ENCODE assay signal across 8 mouse cellular contexts in the genomic region with DNA sequence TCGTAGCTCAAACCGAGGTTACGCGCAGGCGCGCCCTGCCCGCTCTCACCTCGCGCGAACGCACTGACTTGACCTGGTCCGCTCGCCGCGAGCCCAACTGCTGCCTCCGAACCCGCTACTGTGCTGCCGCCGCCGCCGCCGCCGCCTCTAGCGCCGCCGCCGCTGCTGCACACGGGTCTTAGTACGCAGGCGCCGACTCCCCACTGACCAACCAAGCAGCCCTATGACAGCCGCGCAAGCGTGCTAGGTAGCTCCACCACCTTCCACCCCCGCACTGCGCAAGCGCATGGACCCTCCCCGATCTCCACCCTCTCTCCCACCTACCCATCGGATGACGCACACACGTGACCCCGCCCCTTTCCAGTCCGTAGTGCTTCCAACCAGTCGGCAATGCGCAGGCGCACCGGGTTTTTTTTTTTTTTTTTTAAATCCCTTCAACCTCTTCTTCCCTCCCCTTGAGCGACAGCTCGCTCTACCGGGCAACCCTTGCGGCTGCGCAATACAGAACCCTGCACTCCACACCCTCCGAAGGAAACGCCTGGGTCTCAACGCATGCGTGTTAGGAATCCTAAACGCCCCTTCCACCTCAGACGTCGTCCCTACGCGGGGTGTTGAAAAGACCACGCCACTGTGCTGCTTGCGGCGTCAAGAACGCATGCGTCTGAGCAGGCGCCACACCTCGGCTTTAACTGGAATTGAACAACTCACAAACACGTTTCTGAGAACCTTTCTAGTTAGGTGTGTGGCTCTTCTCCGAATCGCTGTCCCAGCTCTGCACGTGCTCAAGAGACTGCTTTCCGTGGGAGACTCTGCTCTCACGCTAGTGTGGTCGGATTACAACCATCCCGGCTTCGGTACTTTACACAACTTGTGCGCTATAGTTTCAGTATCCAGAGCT. TPM values are rescaled to one million over a fixed set of nuclear protein-coding genes. Genes with fewer than 3 reads are reported as not detected.
A peak's percentile ranks its signal among the peaks of the same experiment; 100 is the strongest.
DNase-seq lines count a peak whose midpoint lies in the region; ATAC-seq and TF ChIP-seq lines count a peak whose summit lies in the region.

TSS of gene Eif5a (minus strand) at position 845 of the 898 bp plus-strand sequence.

- no peaks in the 10 kb centered on the region for H3K9me3 ChIP-seq in forebrain, embryonic 10.5 days
- no peaks in the 10 kb centered on the region for H3K9me3 ChIP-seq in heart, embryonic 15.5 days (replicated peaks)
- H3K9me3 ChIP-seq in liver, embryonic 14.5 days (ENCODE audit: control insufficient read depth, low read length) = no peaks in the 10 kb centered on the region
- H3K9me3 ChIP-seq in neural tube, embryonic 11.5 days (ENCODE audit: control insufficient read depth, low read length) = no peaks in the 10 kb centered on the region
- no peaks in the 10 kb centered on the region for H3K9me3 ChIP-seq in stomach, postnatal 0 days (ENCODE audit: control insufficient read depth, low read length)

- peak; percentile 85 for TF ChIP-seq CTCF in liver, embryonic 14.5 days (IDR thresholded peaks at IDR 0.05; ENCODE audit: low read depth)
- TF ChIP-seq CTCF in stomach, postnatal 0 days (IDR thresholded peaks at IDR 0.05; ENCODE audit: low read depth) = peak; percentile 79

- TF ChIP-seq EP300 in liver, embryonic 14.5 days (IDR thresholded peaks at IDR 0.05; ENCODE audit: low read depth) = no peak
- TF ChIP-seq EP300 in stomach, postnatal 0 days (optimal IDR thresholded peaks at IDR 0.05) = no peak

- under 1% methylated on average over 78 of the region's 78 CpGs for WGBS in forebrain, embryonic 10.5 days
- WGBS in heart, embryonic 15.5 days = under 1% methylated on average over 78 of the region's 78 CpGs
- under 1% methylated on average over 78 of the region's 78 CpGs for WGBS in liver, embryonic 14.5 days (ENCODE audit: insufficient replicate concordance)
- WGBS in neural tube, embryonic 11.5 days = under 1% methylated on average over 70 of the region's 78 CpGs
- WGBS in stomach, postnatal 0 days = under 1% methylated on average over 75 of the region's 78 CpGs

- peaks cover 35% of the 10 kb centered on the region for H3K36me3 ChIP-seq in forebrain, embryonic 10.5 days (replicated peaks)
- peaks cover 27% of the 10 kb centered on the region for H3K36me3 ChIP-seq in heart, embryonic 15.5 days
- H3K36me3 ChIP-seq in liver, embryonic 14.5 days (replicated peaks; ENCODE audit: control insufficient read depth, insufficient read depth, low read depth) = peaks cover 31% of the 10 kb centered on the region
- peaks cover 15% of the 10 kb centered on the region for H3K36me3 ChIP-seq in neural tube, embryonic 11.5 days (ENCODE audit: control insufficient read depth, insufficient read depth, low read length)
- H3K36me3 ChIP-seq in stomach, postnatal 0 days (ENCODE audit: control insufficient read depth, insufficient read depth, low read length) = peaks cover 12% of the 10 kb centered on the region

- H3K4me1 ChIP-seq in forebrain, embryonic 10.5 days = peaks cover 44% of the 10 kb centered on the region
- H3K4me1 ChIP-seq in heart, embryonic 15.5 days (replicated peaks) = peaks cover 27% of the 10 kb centered on the region
- peaks cover 42 to 45% of the 10 kb centered on the region in 2 experiments for H3K4me1 ChIP-seq in liver, embryonic 14.5 days (replicated peaks; ENCODE audit: control insufficient read depth in 2 of 2, insufficient read depth in 2 of 2, low read length in 1 of 2)
- peaks cover 9% of the 10 kb centered on the region for H3K4me1 ChIP-seq in neural tube, embryonic 11.5 days (ENCODE audit: control insufficient read depth, insufficient read depth, low read length)
- 0 out of 2 replicates have a peak, but pooled peaks cover 2% of the 10 kb centered on the region for H3K4me1 ChIP-seq in stomach, postnatal 0 days (replicated peaks; ENCODE audit: control insufficient read depth, insufficient read depth)

- no peaks in the 10 kb centered on the region for H3K27me3 ChIP-seq in forebrain, embryonic 10.5 days (ENCODE audit: poor library complexity, severe bottlenecking)
- H3K27me3 ChIP-seq in heart, embryonic 15.5 days = no peaks in the 10 kb centered on the region
- H3K27me3 ChIP-seq in liver, embryonic 14.5 days (ENCODE audit: control insufficient read depth, insufficient read depth, low read length) = no peaks in the 10 kb centered on the region
- H3K27me3 ChIP-seq in neural tube, embryonic 11.5 days (ENCODE audit: control insufficient read depth, insufficient read depth, low read length) = no peaks in the 10 kb centered on the region
- no peaks in the 10 kb centered on the region for H3K27me3 ChIP-seq in stomach, postnatal 0 days (ENCODE audit: control insufficient read depth, insufficient read depth, low read length)

- peak within 1 kb of the TSS; percentile 97 for H3K9ac ChIP-seq in heart, embryonic 15.5 days
- H3K9ac ChIP-seq in liver, embryonic 14.5 days (replicated peaks) = peak within 1 kb of the TSS; percentile 84
- H3K9ac ChIP-seq in neural tube, embryonic 11.5 days (ENCODE audit: low read length) = peak within 1 kb of the TSS; percentile 91
- H3K9ac ChIP-seq in stomach, postnatal 0 days (ENCODE audit: low read length) = peak within 1 kb of the TSS; percentile 94

- H3K4me3 ChIP-seq in forebrain, embryonic 10.5 days = peak within 1 kb of the TSS; percentile 99
- H3K4me3 ChIP-seq in heart, embryonic 15.5 days = peak within 1 kb of the TSS; percentile 96
- H3K4me3 ChIP-seq in liver, embryonic 14.5 days (ENCODE audit: insufficient read depth in 1 of 2, low read depth in 2 of 2, low read length in 2 of 2) = peak within 1 kb of the TSS; percentile 99
- H3K4me3 ChIP-seq in neural tube, embryonic 11.5 days (ENCODE audit: low read depth, low read length) = peak within 1 kb of the TSS; percentile 96
- H3K4me3 ChIP-seq in stomach, postnatal 0 days (ENCODE audit: low read depth, low read length) = peak within 1 kb of the TSS; percentile 94

- peak within 1 kb of the TSS; percentile 99 for H3K27ac ChIP-seq in forebrain, embryonic 10.5 days
- H3K27ac ChIP-seq in heart, embryonic 15.5 days = peak within 1 kb of the TSS; percentile 97
- peak within 1 kb of the TSS; percentile 99 for H3K27ac ChIP-seq in liver, embryonic 14.5 days
- peak within 1 kb of the TSS; percentile 88 for H3K27ac ChIP-seq in neural tube, embryonic 11.5 days (ENCODE audit: low read depth, low read length)
- peak within 1 kb of the TSS; percentile 98 for H3K27ac ChIP-seq in stomach, postnatal 0 days (replicated peaks)

- H3K4me2 ChIP-seq in heart, embryonic 15.5 days = peak within 1 kb of the TSS; percentile 88
- peak within 1 kb of the TSS; percentile 100 for H3K4me2 ChIP-seq in liver, embryonic 14.5 days (ENCODE audit: low read depth)
- H3K4me2 ChIP-seq in neural tube, embryonic 11.5 days (ENCODE audit: low read depth) = peak within 1 kb of the TSS; percentile 98
- peak within 1 kb of the TSS; percentile 96 for H3K4me2 ChIP-seq in stomach, postnatal 0 days (replicated peaks; ENCODE audit: low read depth)

- ATAC-seq in heart, embryonic 15.5 days (replicated peaks; ENCODE audit: insufficient number of reproducible peaks, insufficient read depth, low FRiP score, low read depth) = peak; percentile 97
- peak; percentile 88 for ATAC-seq in liver, embryonic 14.5 days (ENCODE audit: insufficient read depth)
- peak; percentile 92 for ATAC-seq in neural tube, embryonic 11.5 days (ENCODE audit: insufficient read depth, low FRiP score, low TSS enrichment)
- peak; percentile 93 for ATAC-seq in stomach, postnatal 0 days (ENCODE audit: low FRiP score, low TSS enrichment)

- DNase-seq in CD8-positive naive resting alpha-beta T cell, adult 2 months (ENCODE audit: low read depth in 2 of 2, low spot score in 2 of 2) = peak; percentile 100
- peak; percentile 100 for DNase-seq in c-Kit-positive CD71-negative TER-119-negative erythroid progenitor cells, embryonic 14.5 days (ENCODE audit: low read depth)
- DNase-seq in forebrain, embryonic 10.5 days (ENCODE audit: extremely low spot score, low spot score) = peak; percentile 100
- DNase-seq in kidney, postnatal 25 days = peak; percentile 100
- DNase-seq in liver, embryonic 14.5 days (ENCODE audit: low read depth in 3 of 3, low spot score in 3 of 3) = peak; percentile 99 to 100 (median 99)
- peak; percentile 100 for DNase-seq in neural tube, embryonic 11.5 days (ENCODE audit: low spot score)
- peak; percentile 100 for DNase-seq in stomach, postnatal 0 days (ENCODE audit: low spot score)

RNA-seq across cellular contexts. Expression of gene Eif5a, which starts in this region (rescaled TPM):
- 2,970 and 2,997 TPM in 2 replicates for polyA plus RNA-seq in forebrain, embryonic 10.5 days (2016; fragmentation: Nextera tagmentation; extraction: Ambion mirVana)
- 975 and 1,130 TPM in 2 replicates for polyA plus RNA-seq in heart, embryonic 15.5 days (2015; fragmentation: Nextera tagmentation; extraction: Ambion mirVana)
- 652 and 846 TPM in 2 replicates for polyA plus RNA-seq in liver, embryonic 14.5 days (2012; rRNA removed)
- 1,316 and 1,415 TPM in 2 replicates for polyA plus RNA-seq in liver, embryonic 14.5 days (2014; fragmentation: Nextera tagmentation; extraction: Ambion mirVana)
- 1,905 and 1,926 TPM in 2 replicates for polyA plus RNA-seq in neural tube, embryonic 11.5 days (2014; fragmentation: Nextera tagmentation; extraction: Ambion mirVana)
- polyA plus RNA-seq in stomach, postnatal 0 days (2015; fragmentation: Nextera tagmentation; extraction: Ambion mirVana) = 1,169 and 1,205 TPM in 2 replicates

Comparison
In these comparisons a context has a peak if more than half of its experiments do, and no peak if none do; other contexts are left out.
1. Peak in every context shown above with its lines: DNase-seq, ATAC-seq, H3K4me3 ChIP-seq and H3K27ac ChIP-seq.